Mouse (Mus musculus) gastrocnemius, postnatal 36 days (tissue): ENCODE measurements around the gene Scrg1. TPM values are rescaled to one million over a fixed set of nuclear protein-coding genes. Genes with fewer than 3 reads are reported as not detected.
"Not testable (repeated sequence)": the region's sequence is repeated elsewhere in the genome, so short reads cannot be mapped to it uniquely, and the experiment has no call there.

ENCODE experiments used
- DNase-seq, 2 experiments: peaks; one replicate each; pipeline ENCODE4 v3.0.0; 2022
- intact Hi-C: fragments of 180-260 bp; cut with DNase I; formaldehyde crosslinking; loops from one replicate; pipeline ENCODE4 v1.15.1; 2025
- total RNA-seq, 2 experiments: library from RNA; stranded (reverse); gene quantifications; 2 replicates each; pipeline ENCODE4 v1.2.3; 2021

Scrg1 gene
- total RNA-seq, 2 experiments from 2014 or later = not detected

- intact Hi-C loops = no loop called here
- DNase-seq = peak; percentile 18 to 33
Observed at GRCm38 (mm10) chr8:57503641-57504040, 47.9 kb downstream of the Scrg1 start.

- intact Hi-C loops = not testable (repeated sequence)
Observed at GRCm38 (mm10) chr8:57505500-57505899, 49.8 kb downstream of the Scrg1 start.

GRCm38 (mm10) chr8:57507556-57508063 lies 51.9 kb downstream of the Scrg1 start:
- DNase-seq = no peak
- intact Hi-C loops = no loop called here

More at GRCm38 (mm10) chr8:57505500-57505899, 49.8 kb downstream of the Scrg1 start:
- not testable (repeated sequence) for DNase-seq

GRCm38 (mm10) chr8:57508657-57509056 lies 52.9 kb downstream of the Scrg1 start:
- no peak for DNase-seq
- intact Hi-C loops = no loop called here

- intact Hi-C loops = loop anchor here (5.0 kb wide), 1 partner anchor 84 kb away; no protein-coding TSS in a partner anchor
- DNase-seq = no peak
Observed at GRCm38 (mm10) chr8:57510791-57511315, 55.1 kb downstream of the Scrg1 start.

- intact Hi-C loops = loop anchor here (5.0 kb wide), 1 partner anchor 84 kb away; no protein-coding TSS in a partner anchor
- peak; percentile 99 for DNase-seq
Observed at GRCm38 (mm10) chr8:57511316-57512118, 55.8 kb downstream of the Scrg1 start, which contains the start of gene Hmgb2. TSS of gene Hmgb2 (plus strand) at chr8:57511907.

- no peak for DNase-seq
- intact Hi-C loops = loop anchor here (5.0 kb wide), 1 partner anchor 85 kb away; no protein-coding TSS in a partner anchor
Observed at GRCm38 (mm10) chr8:57512141-57513056, 56.7 kb downstream of the Scrg1 start.

- not testable (repeated sequence) for DNase-seq
- intact Hi-C loops = loop anchor here (5.0 kb wide), 1 partner anchor 86 kb away; no protein-coding TSS in a partner anchor
Observed at GRCm38 (mm10) chr8:57513178-57513661, 57.5 kb downstream of the Scrg1 start.

GRCm38 (mm10) chr8:57516685-57517084 lies 61.0 kb downstream of the Scrg1 start:
- intact Hi-C loops, DNase-seq: not testable (repeated sequence)

GRCm38 (mm10) chr8:57517723-57518122 lies 62.0 kb downstream of the Scrg1 start:
- intact Hi-C loops = no loop called here

GRCm38 (mm10) chr8:57520186-57520786 lies 64.6 kb downstream of the Scrg1 start:
- intact Hi-C loops = no loop called here

More at GRCm38 (mm10) chr8:57517723-57518122, 62.0 kb downstream of the Scrg1 start:
- DNase-seq = no peak

More at GRCm38 (mm10) chr8:57520186-57520786, 64.6 kb downstream of the Scrg1 start:
- no peak for DNase-seq

Other genes with a start within 250 kb of the Scrg1 start
- not detected for gene Hand2, start 134.9 kb upstream of the Scrg1 start, total RNA-seq
- gene Sap30, start 31.9 kb downstream of the Scrg1 start, total RNA-seq = 10 to 100 TPM; 11.7 to 14.2 TPM
- gene Hmgb2, start 56.0 kb downstream of the Scrg1 start, total RNA-seq = 1 to 10 TPM; 5.0 to 7.4 TPM
- gene Galnt7, start 197.1 kb downstream of the Scrg1 start, total RNA-seq = 1 to 10 TPM; 2.3 to 3.3 TPM